Mouse (Mus musculus): ENCODE results near the gene Tmem143. TPM values are rescaled to one million over a fixed set of nuclear protein-coding genes. Genes with fewer than 3 reads are reported as not detected.
"Not testable (repeated sequence)": the region's sequence is repeated elsewhere in the genome, so short reads cannot be mapped to it uniquely, and the experiment has no call there.

Tmem143 gene
- polyA plus RNA-seq, 1 experiment from 2014 or later: 3.3 TPM

DNA sequence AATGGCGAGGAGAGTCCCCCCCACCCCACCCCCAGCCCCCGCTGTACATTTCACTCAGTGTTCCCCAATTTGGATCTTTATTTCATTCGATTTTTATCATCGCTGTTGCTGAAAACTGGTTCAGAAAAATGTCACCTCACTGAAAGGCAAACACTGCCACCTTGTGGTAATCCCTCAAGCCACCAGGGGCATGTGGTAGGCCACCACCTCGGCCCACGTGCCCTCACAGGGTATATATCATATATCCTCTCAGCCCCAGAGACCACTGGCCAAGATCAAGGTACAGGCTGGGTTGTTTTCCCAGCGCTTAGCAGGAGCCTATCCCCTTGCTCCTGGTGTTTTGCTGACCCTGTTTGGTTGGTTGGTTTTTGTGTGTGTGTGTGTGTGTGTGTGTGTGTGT is 38.4 kb downstream of the Tmem143 start:
- 35% methylated on average over 7 of the region's 7 CpGs for WGBS
- Histone ChIP-seq H3K9me3 (no peaks in the 10 kb centered on the region), H3K4me2 (no peak overlapping the region), H3K27ac (no peak overlapping the region), H3K9ac (no peak overlapping the region), H3K36me3 (replicated peaks) (no peaks in the 10 kb centered on the region), H3K27me3 (no peaks in the 10 kb centered on the region; the same call in 1 of the 2 replicates), H3K4me1 (no peaks in the 10 kb centered on the region), H3K4me3 (replicated peaks) (no peak overlapping the region)
- ATAC-seq (ENCODE audit: low FRiP score): 0 out of 2 replicates have a peak, but pooled peaks have one; percentile 46

GRCm38 (mm10) chr7:45939836-45940235 is 43.1 kb downstream of the Tmem143 start:
- 30% methylated on average over 2 of the region's 2 CpGs for WGBS
- Histone ChIP-seq H3K27me3 (no peaks in the 10 kb centered on the region; the same call in 1 of the 2 replicates), H3K27ac (no peak overlapping the region), H3K4me3 (replicated peaks) (no peak overlapping the region), H3K9me3 (no peaks in the 10 kb centered on the region), H3K4me2 (no peak overlapping the region), H3K4me1 (no peaks in the 10 kb centered on the region), H3K9ac (no peak overlapping the region), H3K36me3 (replicated peaks) (no peaks in the 10 kb centered on the region)
- ATAC-seq (ENCODE audit: low FRiP score): no peak

GRCm38 (mm10) chr7:45941986-45942385 is 45.2 kb downstream of the Tmem143 start:
- 82% methylated on average over 9 of the region's 9 CpGs for WGBS
- Histone ChIP-seq H3K4me1 (no peaks in the 10 kb centered on the region), H3K27me3 (no peaks in the 10 kb centered on the region), H3K4me3 (replicated peaks) (no peak overlapping the region), H3K9ac (no peak overlapping the region), H3K4me2 (no peak overlapping the region), H3K36me3 (replicated peaks) (no peaks in the 10 kb centered on the region), H3K9me3 (no peaks in the 10 kb centered on the region), H3K27ac (no peak overlapping the region)
- no peak for ATAC-seq (ENCODE audit: low FRiP score)

GRCm38 (mm10) chr7:45943280-45943679 is 46.5 kb downstream of the Tmem143 start:
- not testable (repeated sequence) for H3K9ac ChIP-seq; H3K4me1 ChIP-seq; H3K36me3 ChIP-seq (replicated peaks); H3K27ac ChIP-seq; H3K9me3 ChIP-seq; ATAC-seq (ENCODE audit: low FRiP score); H3K27me3 ChIP-seq; H3K4me2 ChIP-seq; H3K4me3 ChIP-seq (replicated peaks)
- WGBS: 62% methylated on average over 1 of the region's 1 CpGs

DNA sequence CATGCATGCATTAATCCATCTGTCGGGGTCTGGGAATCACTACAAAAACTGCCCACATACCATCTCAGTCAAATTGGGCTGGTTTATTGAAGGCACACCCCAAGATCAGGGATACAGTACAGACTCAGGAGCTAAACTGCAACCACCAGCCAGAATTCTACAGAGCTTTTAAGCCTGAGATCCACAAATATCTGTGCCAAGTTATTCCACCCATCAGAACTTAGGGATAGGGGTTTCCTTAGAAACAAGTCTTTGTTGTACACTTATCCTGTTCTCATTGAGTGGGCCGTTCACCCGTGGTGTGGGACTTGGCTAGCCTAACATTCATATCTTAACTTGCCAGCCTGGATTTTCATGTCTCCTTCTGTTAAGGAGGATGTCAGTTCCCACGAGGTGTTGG is 52.3 kb downstream of the Tmem143 start:
- H3K36me3 ChIP-seq (replicated peaks): no peaks in the 10 kb centered on the region
- no peak overlapping the region for H3K9ac ChIP-seq
- H3K4me2 ChIP-seq: no peak overlapping the region
- H3K27ac ChIP-seq: no peak overlapping the region
- ATAC-seq (ENCODE audit: low FRiP score): no peak
- WGBS: 84% methylated on average over 4 of the region's 4 CpGs
- no peaks in the 10 kb centered on the region for H3K4me1 ChIP-seq
- H3K9me3 ChIP-seq: no peaks in the 10 kb centered on the region
- H3K27me3 ChIP-seq: no peaks in the 10 kb centered on the region
- H3K4me3 ChIP-seq (replicated peaks): no peak overlapping the region

GRCm38 (mm10) chr7:45956611-45957010 is 59.9 kb downstream of the Tmem143 start:
- H3K9ac ChIP-seq: no peak overlapping the region
- no peaks in the 10 kb centered on the region for H3K36me3 ChIP-seq (replicated peaks)
- 70% methylated on average over 4 of the region's 4 CpGs for WGBS
- no peak overlapping the region for H3K4me2 ChIP-seq
- no peak overlapping the region for H3K27ac ChIP-seq
- no peaks in the 10 kb centered on the region for H3K9me3 ChIP-seq
- ATAC-seq (ENCODE audit: low FRiP score): no peak
- H3K4me1 ChIP-seq: no peaks in the 10 kb centered on the region
- no peaks in the 10 kb centered on the region for H3K27me3 ChIP-seq
- H3K4me3 ChIP-seq (replicated peaks): no peak overlapping the region

Other genes with a start within 250 kb of the Tmem143 start
- 0.11 TPM in 1 of 2 replicates, not detected in the other for gene Fut2, start 230.5 kb upstream of the Tmem143 start, polyA plus RNA-seq (2016; fragmentation: Nextera tagmentation; extraction: Ambion mirVana)
- 0.23 and 0.33 TPM in 2 replicates for gene Ntn5, start 212.9 kb upstream of the Tmem143 start, polyA plus RNA-seq (2016; fragmentation: Nextera tagmentation; extraction: Ambion mirVana)
- gene Sec1, start 202.5 kb upstream of the Tmem143 start, polyA plus RNA-seq (2016; fragmentation: Nextera tagmentation; extraction: Ambion mirVana): 0.64 and 0.68 TPM in 2 replicates
- gene Car11, start 197.1 kb upstream of the Tmem143 start, polyA plus RNA-seq (2016; fragmentation: Nextera tagmentation; extraction: Ambion mirVana): 10.2 and 11.0 TPM in 2 replicates
- gene Dbp, start 191.9 kb upstream of the Tmem143 start, polyA plus RNA-seq (2016; fragmentation: Nextera tagmentation; extraction: Ambion mirVana): 3.8 and 3.9 TPM in 2 replicates
- gene Rpl18, start 181.5 kb upstream of the Tmem143 start, polyA plus RNA-seq (2016; fragmentation: Nextera tagmentation; extraction: Ambion mirVana): 707 and 745 TPM in 2 replicates
- gene Sphk2, start 178.9 kb upstream of the Tmem143 start, polyA plus RNA-seq (2016; fragmentation: Nextera tagmentation; extraction: Ambion mirVana): 26.5 and 30.1 TPM in 2 replicates
- 1.1 and 1.5 TPM in 2 replicates for gene Fam83e, start 175.7 kb upstream of the Tmem143 start, polyA plus RNA-seq (2016; fragmentation: Nextera tagmentation; extraction: Ambion mirVana)
- gene Spaca4, start 171.1 kb upstream of the Tmem143 start, polyA plus RNA-seq (2016; fragmentation: Nextera tagmentation; extraction: Ambion mirVana): not detected in 2 replicates
- 10.2 and 10.8 TPM in 2 replicates for gene Lmtk3, start 113.2 kb upstream of the Tmem143 start, polyA plus RNA-seq (2016; fragmentation: Nextera tagmentation; extraction: Ambion mirVana)
- 1.5 and 1.9 TPM in 2 replicates for gene Sult2b1, start 112.3 kb upstream of the Tmem143 start, polyA plus RNA-seq (2016; fragmentation: Nextera tagmentation; extraction: Ambion mirVana)
- gene Cyth2, start 82.4 kb upstream of the Tmem143 start, polyA plus RNA-seq (2016; fragmentation: Nextera tagmentation; extraction: Ambion mirVana): 275 and 276 TPM in 2 replicates
- 0.73 and 0.95 TPM in 2 replicates for gene Kcnj14, start 72.2 kb upstream of the Tmem143 start, polyA plus RNA-seq (2016; fragmentation: Nextera tagmentation; extraction: Ambion mirVana)
- gene Grwd1, start 66.0 kb upstream of the Tmem143 start, polyA plus RNA-seq (2016; fragmentation: Nextera tagmentation; extraction: Ambion mirVana): 55.5 and 60.0 TPM in 2 replicates
- gene Kdelr1, start 24.2 kb upstream of the Tmem143 start, polyA plus RNA-seq (2016; fragmentation: Nextera tagmentation; extraction: Ambion mirVana): 38.6 and 44.6 TPM in 2 replicates
- gene Grin2d, start 18.6 kb upstream of the Tmem143 start, polyA plus RNA-seq (2016; fragmentation: Nextera tagmentation; extraction: Ambion mirVana): 0.33 and 0.47 TPM in 2 replicates
- 0.63 and 0.88 TPM in 2 replicates for gene Syngr4, start 227 bp upstream of the Tmem143 start, polyA plus RNA-seq (2016; fragmentation: Nextera tagmentation; extraction: Ambion mirVana)
- 19.9 and 20.5 TPM in 2 replicates for gene Emp3, start 24.5 kb downstream of the Tmem143 start, polyA plus RNA-seq (2016; fragmentation: Nextera tagmentation; extraction: Ambion mirVana)
- 2.7 and 4.7 TPM in 2 replicates for gene Ccdc114, start 27.1 kb downstream of the Tmem143 start, polyA plus RNA-seq (2016; fragmentation: Nextera tagmentation; extraction: Ambion mirVana)
- 0.10 and 0.18 TPM in 2 replicates for gene Abcc6, start 133.4 kb downstream of the Tmem143 start, polyA plus RNA-seq (2016; fragmentation: Nextera tagmentation; extraction: Ambion mirVana)
- 32.8 and 33.2 TPM in 2 replicates for gene Nomo1, start 136.8 kb downstream of the Tmem143 start, polyA plus RNA-seq (2016; fragmentation: Nextera tagmentation; extraction: Ambion mirVana)
- gene Kcnj11, start 203.8 kb downstream of the Tmem143 start, polyA plus RNA-seq (2016; fragmentation: Nextera tagmentation; extraction: Ambion mirVana): 0.46 and 0.81 TPM in 2 replicates